Mouse (Mus musculus) thymus, postnatal 14 days (tissue): ENCODE results near the gene Atg9b.
"Not testable (repeated sequence)": the region's sequence is repeated elsewhere in the genome, so short reads cannot be mapped to it uniquely, and the experiment has no call there.

Experiments
- DNase-seq: peaks from one replicate; pipeline ENCODE4 v3.0.0; 2021

Atg9b gene

DNA sequence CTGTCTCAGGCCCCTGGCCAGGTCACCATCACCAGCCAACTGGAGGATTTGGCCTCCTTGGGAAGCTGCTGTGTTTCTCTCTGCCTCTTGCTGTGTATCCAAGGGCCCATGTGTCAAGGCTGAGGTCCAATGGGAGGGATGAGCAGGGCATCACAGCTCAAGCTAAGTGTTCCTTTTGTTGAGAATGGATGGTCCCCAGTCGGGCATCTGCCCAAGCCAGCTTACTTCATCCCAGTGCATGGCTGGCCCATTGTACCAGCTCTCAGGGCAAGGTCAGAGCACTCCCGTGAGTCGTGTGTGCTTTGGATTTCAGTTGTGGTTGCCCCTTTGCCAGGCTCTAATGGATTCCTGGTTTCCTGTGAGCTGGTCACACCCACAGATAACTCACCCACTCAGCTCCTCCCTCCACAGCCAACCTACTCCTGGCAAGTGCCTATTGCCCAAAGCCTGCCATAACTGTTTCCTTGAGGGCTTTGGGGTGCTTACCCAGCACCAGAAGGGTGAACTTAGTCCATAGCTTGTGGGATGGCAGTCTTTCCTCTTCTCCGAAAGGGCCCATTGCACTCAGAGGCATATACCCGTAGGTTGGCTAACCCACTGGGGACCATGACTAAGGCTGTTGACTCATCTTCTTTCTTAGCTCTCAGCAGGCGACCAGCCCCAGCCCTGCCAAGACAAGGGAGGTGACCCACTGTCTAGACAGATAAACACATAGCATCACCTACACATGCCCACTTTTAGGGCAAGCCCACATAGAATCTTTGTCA lies 12.8 kb upstream of the Atg9b start:
- no peak for DNase-seq

GRCm38 (mm10) chr5:24401969-24402368 lies 10.0 kb upstream of the Atg9b start:
- no peak for DNase-seq

DNA sequence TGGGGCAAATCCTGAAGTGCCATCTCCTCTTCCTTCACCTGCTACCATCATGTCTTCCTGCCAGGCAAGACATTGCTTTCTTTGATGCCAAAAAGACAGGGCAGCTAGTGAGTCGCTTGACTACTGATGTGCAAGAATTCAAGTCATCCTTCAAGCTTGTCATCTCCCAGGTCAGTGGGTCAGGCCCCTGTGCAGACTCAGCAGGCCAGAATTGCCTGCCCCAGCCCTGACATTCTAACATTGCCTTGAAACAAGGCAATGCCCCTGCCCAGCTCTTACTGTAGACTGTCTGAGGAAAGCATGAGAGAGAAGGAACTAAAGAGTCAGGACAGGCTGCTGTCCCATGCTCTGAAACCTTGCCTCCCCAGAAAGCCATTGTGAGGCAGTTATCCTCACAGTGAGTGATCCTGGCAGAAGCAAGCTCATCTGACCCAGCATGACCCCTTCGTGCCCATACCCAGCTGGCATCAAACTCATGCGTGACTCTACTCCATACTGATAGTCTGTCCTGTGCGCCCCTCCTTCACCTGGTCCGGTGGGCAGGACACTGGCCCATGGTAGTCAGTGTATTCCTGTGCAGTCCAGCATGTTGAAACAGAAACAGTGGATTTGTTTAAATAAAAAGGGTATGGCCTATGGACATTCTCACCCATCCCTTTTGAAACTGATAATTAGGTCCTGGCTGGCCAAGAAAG lies 9.1 kb upstream of the Atg9b start:
- DNase-seq, result no peak

- no peak for DNase-seq
Measured at GRCm38 (mm10) chr5:24400362-24400761, 8.4 kb upstream of the Atg9b start.

GRCm38 (mm10) chr5:24399686-24400085 lies 7.7 kb upstream of the Atg9b start:
- DNase-seq, result no peak

GRCm38 (mm10) chr5:24396254-24396653 lies 4.3 kb upstream of the Atg9b start:
- not testable (repeated sequence) for DNase-seq

DNA sequence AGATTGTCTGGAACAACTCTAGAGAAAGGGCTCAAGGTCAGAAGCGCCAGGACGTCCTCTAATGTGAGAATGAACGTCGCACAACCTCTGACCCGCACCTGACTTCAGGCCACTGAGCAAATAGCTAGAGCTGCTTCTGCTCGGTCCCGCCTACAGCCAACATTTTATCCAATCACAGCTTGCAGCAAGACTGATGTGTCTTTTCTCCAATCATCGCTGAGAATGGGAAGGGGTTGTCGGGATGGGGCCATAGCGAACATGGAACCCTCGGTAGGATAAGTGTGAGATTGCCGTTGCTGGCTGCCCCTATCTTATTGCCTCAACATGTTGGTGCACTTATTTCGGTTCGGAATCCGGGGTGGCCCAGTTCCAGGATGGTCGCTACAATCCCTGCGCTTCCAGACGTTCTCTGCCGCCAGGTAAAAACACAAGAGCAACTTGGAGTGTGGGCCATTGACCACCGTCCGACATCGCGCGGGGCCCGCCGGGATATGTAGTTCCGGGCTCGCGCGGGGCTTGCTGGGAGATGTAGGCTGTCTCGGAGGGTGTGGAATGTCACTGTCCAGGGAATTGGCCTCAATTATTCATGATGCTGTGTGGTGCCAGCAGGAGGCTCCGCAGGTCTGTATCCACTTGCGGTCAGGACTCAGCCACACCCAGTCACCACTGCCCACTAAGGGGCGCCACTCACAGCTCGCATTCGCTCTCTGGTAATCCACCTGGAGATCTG lies 2.4 kb upstream of the Atg9b start:
- peak; percentile 92 for DNase-seq

DNA sequence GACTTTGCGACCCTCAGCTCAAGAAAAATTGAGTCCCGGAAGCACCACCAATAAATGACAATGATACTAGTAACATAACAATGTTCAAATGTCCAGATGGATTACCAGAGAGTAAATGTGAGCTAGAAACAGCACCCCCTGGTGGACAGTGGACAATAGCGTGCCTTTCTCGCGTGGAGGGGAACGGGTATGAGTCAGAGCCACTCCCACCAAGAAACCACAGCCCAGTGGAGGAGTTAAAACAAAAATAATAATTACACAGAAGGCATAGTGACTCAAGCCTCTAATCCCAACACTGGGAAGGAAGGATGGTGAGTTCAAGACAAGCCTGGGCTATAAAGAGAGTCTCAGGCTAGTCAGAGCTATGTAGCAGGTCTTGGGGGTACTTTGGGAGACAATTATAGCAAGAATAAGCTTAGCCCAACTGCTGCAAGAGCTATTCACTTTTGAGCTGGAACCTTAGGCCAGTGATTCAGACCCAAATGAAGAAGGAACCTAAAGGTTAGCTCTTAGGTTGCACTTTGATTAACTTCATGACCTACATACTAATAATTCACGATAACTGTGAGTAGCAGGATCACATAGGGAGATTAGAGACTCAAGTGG lies 1.6 kb upstream of the Atg9b start, which contains the start of gene Abcb8:
Abcb8 (plus strand) TSS at position 272 of the 606 bp plus-strand sequence.
- peak; percentile 90 for DNase-seq

GRCm38 (mm10) chr5:24392724-24393123 lies 781 bp upstream of the Atg9b start:
- no peak for DNase-seq

DNA sequence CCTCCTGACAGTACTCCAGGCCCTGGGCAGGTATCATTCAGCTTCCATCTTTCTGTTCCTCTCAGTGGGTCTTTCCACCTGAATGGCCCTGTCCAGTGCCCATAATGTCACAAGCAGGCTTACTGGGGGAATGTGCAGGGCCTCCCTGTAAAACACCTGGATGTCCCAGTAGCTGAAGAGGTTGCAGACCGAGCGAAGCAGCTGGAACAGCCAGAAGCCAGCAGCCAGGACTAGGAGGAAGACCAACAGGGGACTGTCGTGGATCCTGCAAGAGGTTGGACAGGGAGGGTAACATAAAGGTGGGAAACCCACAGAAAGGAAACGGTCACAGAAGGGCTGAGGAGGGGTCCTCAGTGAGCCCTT lies 2.3 kb downstream of the Atg9b start:
- DNase-seq, result no peak

- peak; percentile 53 for DNase-seq
Measured at GRCm38 (mm10) chr5:24389011-24389657, 2.8 kb downstream of the Atg9b start.

- no peak for DNase-seq
Measured at GRCm38 (mm10) chr5:24388246-24388915, 3.6 kb downstream of the Atg9b start.

GRCm38 (mm10) chr5:24387264-24388241 lies 4.4 kb downstream of the Atg9b start:
- peak; percentile 63 for DNase-seq

DNA sequence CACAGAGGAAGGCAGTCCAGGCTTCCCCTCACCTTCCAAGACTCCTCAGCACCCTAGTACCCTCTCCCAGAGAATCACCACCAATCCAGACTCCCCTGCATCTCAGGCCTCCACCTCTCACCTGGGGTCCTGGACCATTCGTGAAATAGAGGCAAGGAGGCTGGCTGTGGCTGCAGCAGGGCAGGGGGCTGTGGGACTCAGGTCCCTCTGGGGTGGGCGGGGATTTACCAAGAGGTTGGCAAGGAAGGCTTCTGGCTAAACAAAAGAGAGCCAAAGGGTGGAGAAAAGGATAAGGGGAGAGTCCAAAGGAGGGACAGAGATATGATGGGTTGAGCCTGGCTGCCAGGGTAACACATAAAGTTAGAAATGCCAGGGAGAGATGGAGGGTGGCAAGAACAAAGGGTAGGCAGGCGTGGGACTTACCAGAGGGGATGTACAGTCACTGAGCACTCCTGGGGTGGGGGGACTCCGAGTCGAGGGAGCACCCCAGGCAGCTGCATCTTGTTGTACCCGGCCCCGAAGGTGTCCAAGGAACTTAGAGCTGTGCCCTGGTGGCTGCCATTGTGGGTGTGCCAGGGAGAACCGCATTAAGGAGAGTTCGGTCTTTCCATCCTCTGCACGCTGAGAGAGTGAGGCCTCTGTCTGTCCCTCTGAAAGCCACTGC lies 5.9 kb downstream of the Atg9b start:
- no peak for DNase-seq

DNA sequence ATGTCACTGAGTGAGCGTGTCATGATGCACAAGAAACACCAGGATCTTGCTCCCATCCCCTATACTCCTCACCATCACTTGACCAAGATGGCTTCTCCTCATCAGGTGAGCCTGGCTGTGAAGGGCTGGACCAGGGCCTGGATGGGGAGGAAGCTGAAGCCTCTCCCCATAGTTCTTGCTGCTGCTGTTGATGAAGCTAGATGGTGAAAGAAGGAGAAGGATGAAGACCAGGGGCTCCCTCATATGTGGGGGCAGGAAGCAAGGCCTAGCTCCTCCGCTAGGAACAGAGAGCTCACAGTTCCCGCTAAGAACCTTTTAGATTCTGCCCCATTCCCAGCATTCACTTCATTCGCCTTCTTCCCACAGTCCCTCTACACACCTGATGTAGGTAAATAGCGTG lies 6.6 kb downstream of the Atg9b start:
- DNase-seq, result no peak

GRCm38 (mm10) chr5:24384407-24384806 lies 7.5 kb downstream of the Atg9b start:
- DNase-seq, result no peak

GRCm38 (mm10) chr5:24383026-24383859 lies 8.7 kb downstream of the Atg9b start:
- peak; percentile 92 for DNase-seq

DNA sequence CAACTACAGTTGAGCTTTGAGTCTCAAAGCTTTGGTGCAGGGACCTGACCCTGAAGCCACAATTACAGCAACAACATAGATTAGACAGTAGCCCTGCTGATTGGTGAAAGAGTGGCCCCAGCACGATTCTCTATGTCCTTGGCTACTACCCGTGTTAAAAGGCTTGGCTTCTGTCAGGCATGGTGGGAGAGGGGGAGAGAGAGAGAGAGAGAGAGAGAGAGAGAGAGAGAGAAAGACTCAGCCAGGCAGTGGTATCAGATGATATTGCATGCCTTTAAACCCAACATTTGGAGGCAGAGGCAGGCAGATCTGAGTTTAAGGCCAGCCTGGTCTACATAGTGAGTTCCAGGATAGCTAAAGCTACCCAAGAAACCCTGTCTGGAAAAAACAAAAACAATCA lies 10.0 kb downstream of the Atg9b start:
- DNase-seq, result no peak

- no peak for DNase-seq
Measured at GRCm38 (mm10) chr5:24381486-24381885, 10.5 kb downstream of the Atg9b start.
